Mouse (Mus musculus) ES-Bruce4 (cell line): ENCODE results near the gene Shisal2b. TPM values are rescaled to one million over a fixed set of nuclear protein-coding genes. Genes with fewer than 3 reads are reported as not detected.
A peak's percentile ranks its signal among the peaks of the same experiment; 100 is the strongest.

Experiments used
- H3K27ac ChIP-seq: 2 replicates; pipeline ENCODE4 v1.5.1; 2012; ENCODE audit warnings: low read length, inconsistent platforms; ENCODE audit not compliant: insufficient read depth
- H3K27me3 ChIP-seq: 2 replicates; pipeline ENCODE4 v1.6.1; 2012; ENCODE audit warnings: mild to moderate bottlenecking, low read length, inconsistent platforms; ENCODE audit not compliant: control insufficient read depth, poor library complexity, insufficient read depth, severe bottlenecking
- H3K36me3 ChIP-seq: 2 replicates; pipeline ENCODE4 v1.6.1; 2012; ENCODE audit warnings: inconsistent platforms, mild to moderate bottlenecking, low read length, moderate library complexity; ENCODE audit not compliant: control insufficient read depth, poor library complexity, insufficient read depth, severe bottlenecking
- H3K4me1 ChIP-seq: one replicate; pipeline ENCODE4 v1.8.1; 2011; ENCODE audit warnings: low read length; ENCODE audit not compliant: control insufficient read depth, insufficient read depth
- H3K4me3 ChIP-seq: 2 replicates; pipeline ENCODE4 v1.5.1; 2011; ENCODE audit warnings: low read depth, mild to moderate bottlenecking, low read length
- H3K9ac ChIP-seq: 2 replicates; pipeline ENCODE4 v1.6.1; 2012; ENCODE audit warnings: low read depth, mild to moderate bottlenecking, inconsistent platforms; ENCODE audit not compliant: poor library complexity, severe bottlenecking
- H3K9me3 ChIP-seq: replicated peaks from 2 replicates; pipeline ENCODE4 v1.6.1; 2012; ENCODE audit warnings: mild to moderate bottlenecking, low read length, inconsistent platforms; ENCODE audit not compliant: control insufficient read depth, poor library complexity, insufficient read depth, severe bottlenecking
- CTCF ChIP-seq: IDR thresholded peaks from one replicate; pipeline ENCODE4 v1.8.1; 2011; ENCODE audit warnings: low read depth, low read length
- EP300 ChIP-seq: IDR thresholded peaks from 2 replicates; pipeline ENCODE4 v1.6.1; 2011; ENCODE audit warnings: low read depth, low read length; ENCODE audit not compliant: insufficient read depth
- POLR2A ChIP-seq: IDR thresholded peaks from one replicate; pipeline ENCODE4 v1.8.1; 2011; ENCODE audit warnings: low read length; ENCODE audit not compliant: insufficient read depth
- polyA plus RNA-seq: library from polyadenylated mRNA; stranded (reverse); fragments of >200 nt; gene quantifications from 2 replicates; pipeline ENCODE4 v1.2.4, GENCODE M21; 2011; ENCODE audit warnings: low read depth; ENCODE audit not compliant: missing spikeins, insufficient read depth, insufficient read length

Shisal2b gene
- polyA plus RNA-seq, 1 experiment, result not detected

DNA sequence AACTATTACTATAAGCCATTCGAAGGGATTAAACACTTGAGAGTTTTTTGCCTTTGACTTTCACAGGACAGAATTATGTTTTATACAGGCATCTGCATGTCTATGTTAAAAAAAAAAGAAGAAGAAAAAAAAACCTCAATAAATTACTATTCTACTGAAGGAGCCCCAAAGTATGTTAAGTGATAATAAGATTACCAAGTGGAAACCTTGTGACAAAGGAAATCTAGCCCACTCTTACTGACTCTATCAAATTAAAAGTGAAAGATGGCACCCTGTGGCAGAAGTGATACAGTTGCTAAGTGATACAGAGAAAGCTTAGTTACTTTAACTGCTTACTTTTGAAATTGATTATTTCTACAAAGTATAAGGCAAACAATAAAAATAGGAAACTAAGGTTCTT lies 41.8 kb downstream of the Shisal2b start:
- Histone ChIP-seq H3K9me3 (peaks cover 2% of the 10 kb centered on the region), H3K27me3 (no peaks in the 10 kb centered on the region), H3K4me1 (no peaks in the 10 kb centered on the region), H3K9ac (no peak overlapping the region), H3K4me3 (no peak overlapping the region), H3K27ac (no peak overlapping the region), H3K36me3 (no peaks in the 10 kb centered on the region; the same call in none of the 2 replicates)
- no peak for TF ChIP-seq EP300
- TF ChIP-seq CTCF, result no peak
- TF ChIP-seq POLR2A, result no peak

DNA sequence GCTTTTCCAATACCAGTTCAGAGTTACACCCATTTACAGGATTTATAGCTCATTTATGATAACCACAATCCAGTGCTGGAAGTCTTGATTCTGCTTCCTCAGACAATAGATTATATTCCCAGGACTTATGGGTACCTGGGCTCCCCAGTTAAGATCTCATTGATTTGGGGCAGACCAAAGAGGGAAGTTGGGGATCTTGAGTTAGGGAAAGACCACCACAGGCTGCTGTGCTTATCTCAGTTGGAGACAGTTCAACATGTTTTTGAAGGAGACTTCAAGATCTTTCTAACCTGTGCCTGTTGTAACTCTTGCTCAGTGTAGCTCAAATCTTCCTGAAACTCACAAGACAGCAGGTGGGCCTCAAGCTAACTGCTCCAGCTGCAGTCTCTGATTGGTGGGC lies 42.5 kb downstream of the Shisal2b start:
- Histone ChIP-seq H3K27ac (no peak overlapping the region), H3K36me3 (no peaks in the 10 kb centered on the region; the same call in none of the 2 replicates), H3K27me3 (no peaks in the 10 kb centered on the region), H3K9me3 (no peaks in the 10 kb centered on the region), H3K9ac (no peak overlapping the region), H3K4me3 (no peak overlapping the region), H3K4me1 (no peaks in the 10 kb centered on the region)
- no peak for TF ChIP-seq CTCF
- TF ChIP-seq POLR2A, result no peak
- no peak for TF ChIP-seq EP300

DNA sequence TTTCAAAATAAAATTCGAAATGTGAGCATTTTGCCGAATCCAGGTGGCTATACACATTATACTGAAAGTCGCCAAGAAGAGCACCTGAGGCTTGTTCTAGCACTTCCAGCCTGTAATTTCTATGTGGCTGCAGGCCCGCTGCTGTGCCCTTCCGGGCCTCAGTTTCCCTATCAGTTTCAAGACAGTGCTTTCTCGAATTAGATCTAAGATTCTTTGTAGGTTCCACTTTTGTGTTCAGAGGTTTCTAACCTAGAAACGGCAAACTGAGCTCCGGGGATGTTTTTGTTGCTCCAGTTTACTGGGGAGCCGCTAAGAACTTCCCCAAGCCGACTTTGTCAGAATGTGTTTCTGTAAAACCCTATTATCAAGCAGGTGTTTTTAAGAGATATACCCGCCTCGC lies 46.0 kb downstream of the Shisal2b start:
- Histone ChIP-seq H3K27ac (no peak overlapping the region), H3K9ac (peak overlapping the region; percentile 70), H3K9me3 (no peaks in the 10 kb centered on the region), H3K4me1 (no peaks in the 10 kb centered on the region), H3K4me3 (peak overlapping the region; percentile 76), H3K36me3 (no peaks in the 10 kb centered on the region; the same call in 1 of the 2 replicates), H3K27me3 (no peaks in the 10 kb centered on the region)
- TF ChIP-seq EP300 (no peak), POLR2A (no peak), CTCF (no peak)

DNA sequence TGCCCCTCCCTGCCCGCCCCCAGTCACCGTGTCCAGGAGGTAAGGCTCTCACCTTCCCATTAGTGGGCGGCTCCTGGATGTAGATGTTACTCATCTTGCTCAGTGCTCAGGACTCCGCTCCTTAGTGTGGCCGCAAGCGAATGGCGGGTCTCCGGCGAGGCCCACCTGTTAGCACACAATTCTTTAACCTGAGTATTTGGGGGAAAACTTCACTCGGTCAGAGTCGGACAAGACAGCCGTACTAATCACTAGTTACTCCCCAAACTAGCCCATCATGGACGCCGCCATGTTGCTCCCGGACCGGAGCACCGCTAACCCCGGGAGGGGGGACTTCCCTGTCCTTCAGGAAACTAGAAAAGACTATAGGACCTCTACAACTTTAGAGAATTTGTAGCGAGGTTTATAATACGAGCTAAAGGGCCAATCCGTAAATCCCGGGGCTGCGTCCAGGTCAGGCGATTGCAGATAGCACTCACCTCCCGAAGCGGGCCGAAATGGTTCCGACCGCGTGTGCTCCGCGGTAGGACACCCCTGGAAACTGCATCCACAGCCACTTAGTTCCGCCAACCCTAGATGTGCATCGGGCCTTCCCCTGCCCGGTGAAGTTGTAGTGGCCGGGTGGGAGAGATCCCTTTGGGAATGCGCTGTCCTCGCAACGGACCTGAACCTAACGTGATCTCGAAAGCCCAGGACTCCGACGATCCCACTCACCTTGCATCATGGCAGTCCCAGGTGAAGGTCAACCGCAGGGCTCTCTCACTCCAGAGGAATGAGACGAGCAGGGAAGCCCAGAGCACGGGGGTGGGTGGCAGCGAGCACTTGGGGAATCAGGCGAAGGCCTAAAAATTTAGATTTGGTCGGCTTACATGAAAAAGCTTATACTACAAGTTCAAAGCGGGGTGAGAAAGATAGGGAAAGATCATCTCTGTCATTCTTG lies 46.8 kb downstream of the Shisal2b start, which contains the start of gene Cwc27:
Cwc27 (minus strand) TSS at position 508 of the 937 bp plus-strand sequence.
- no peaks in the 10 kb centered on the region; the same call in 1 of the 2 replicates for H3K36me3 ChIP-seq
- no peaks in the 10 kb centered on the region for H3K9me3 ChIP-seq
- H3K4me1 ChIP-seq, result no peaks in the 10 kb centered on the region
- no peaks in the 10 kb centered on the region for H3K27me3 ChIP-seq
- H3K9ac ChIP-seq, result peak within 1 kb of the TSS; percentile 70
- no peak within 1 kb of the TSS; the same call in 1 of the 2 replicates for H3K27ac ChIP-seq
- peak within 1 kb of the TSS; percentile 76 for H3K4me3 ChIP-seq
- TF ChIP-seq CTCF (no peak), EP300 (0 out of 2 replicates have a peak, but pooled peaks have one; percentile 25)

DNA sequence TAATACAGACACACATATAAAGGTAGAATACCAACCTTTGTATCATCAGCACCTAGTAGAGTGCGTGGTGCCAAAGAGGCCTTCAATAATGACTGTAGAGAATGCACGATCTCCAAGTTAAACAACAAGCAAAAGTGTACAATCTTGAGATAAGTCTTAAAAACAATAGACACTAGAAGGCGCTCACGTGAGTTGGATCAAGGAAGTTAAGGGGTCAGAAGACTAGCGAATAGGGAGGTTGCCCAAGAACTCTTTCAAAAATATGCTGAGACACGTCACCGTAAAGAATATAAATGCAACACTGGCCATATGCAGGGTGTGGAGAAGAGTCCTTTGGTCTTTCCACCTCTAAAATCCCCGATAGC lies 47.4 kb downstream of the Shisal2b start:
- Histone ChIP-seq H3K36me3 (no peaks in the 10 kb centered on the region; the same call in 1 of the 2 replicates), H3K4me1 (no peaks in the 10 kb centered on the region), H3K27ac (no peak overlapping the region; the same call in 1 of the 2 replicates), H3K27me3 (no peaks in the 10 kb centered on the region), H3K9ac (peak overlapping the region; percentile 70), H3K9me3 (no peaks in the 10 kb centered on the region), H3K4me3 (peak overlapping the region; percentile 76)
- TF ChIP-seq CTCF (no peak), EP300 (no peak), POLR2A (no peak)

DNA sequence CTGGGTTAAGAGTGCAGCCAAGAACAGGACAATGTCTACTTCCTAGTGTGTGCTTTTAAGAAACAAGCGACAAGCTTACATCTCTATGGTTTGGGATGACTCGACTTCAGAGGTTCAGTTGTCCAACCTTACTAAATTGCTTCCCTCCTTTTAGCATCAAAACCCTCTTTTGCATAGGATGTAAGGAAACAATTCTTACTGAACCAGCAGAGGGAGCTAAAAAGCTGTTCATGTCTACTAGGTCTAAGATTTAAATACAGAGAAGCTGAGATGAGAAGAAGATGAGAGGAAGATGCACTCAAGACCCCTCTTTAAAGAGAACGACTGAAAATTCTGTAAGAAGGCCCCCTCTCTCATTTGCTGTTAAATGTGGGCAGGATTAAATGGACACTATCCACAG lies 58.0 kb downstream of the Shisal2b start:
- H3K4me3 ChIP-seq, result no peak overlapping the region
- TF ChIP-seq CTCF (no peak), EP300 (no peak), POLR2A (no peak)
- H3K27ac ChIP-seq, result no peak overlapping the region
- no peaks in the 10 kb centered on the region for H3K27me3 ChIP-seq
- no peak overlapping the region for H3K9ac ChIP-seq
- peaks cover 4% of the 10 kb centered on the region; the same call in 1 of the 2 replicates for H3K36me3 ChIP-seq
- H3K4me1 ChIP-seq, result no peaks in the 10 kb centered on the region
- no peaks in the 10 kb centered on the region for H3K9me3 ChIP-seq
